Mouse (Mus musculus): Measurements from ENCODE around the gene Ppp4r4. TPM values are rescaled to one million over a fixed set of nuclear protein-coding genes. Genes with fewer than 3 reads are reported as not detected.
A peak's percentile ranks its signal among the peaks of the same experiment; 100 is the strongest.
"Not testable (repeated sequence)": the region's sequence is repeated elsewhere in the genome, so short reads cannot be mapped to it uniquely, and the experiment has no call there.

The Ppp4r4 gene
- polyA plus RNA-seq, 1 experiment from 2014 or later, result 1.0 TPM

- peak; percentile 49; the same call in 1 of the 2 replicates for ATAC-seq (ENCODE audit: insufficient read depth)
- not testable (repeated sequence) for H3K4me2 ChIP-seq; H3K4me3 ChIP-seq (replicated peaks); H3K36me3 ChIP-seq (replicated peaks); H3K27me3 ChIP-seq; H3K9ac ChIP-seq; H3K4me1 ChIP-seq (replicated peaks); H3K27ac ChIP-seq (replicated peaks); H3K9me3 ChIP-seq (replicated peaks)
Observed at GRCm38 (mm10) chr12:103662053-103662452, 130.0 kb downstream of the Ppp4r4 start.

Other genes with a start within 250 kb of the Ppp4r4 start
- gene Fam181a, start 221.3 kb upstream of the Ppp4r4 start, polyA plus RNA-seq (2015; fragmentation: Nextera tagmentation; extraction: Ambion mirVana), result not detected in 2 replicates
- 3.5 and 3.9 TPM in 2 replicates for gene Asb2, start 176.3 kb upstream of the Ppp4r4 start, polyA plus RNA-seq (2015; fragmentation: Nextera tagmentation; extraction: Ambion mirVana)
- gene Otub2, start 143.6 kb upstream of the Ppp4r4 start, polyA plus RNA-seq (2015; fragmentation: Nextera tagmentation; extraction: Ambion mirVana), result 28.5 and 28.9 TPM in 2 replicates
- gene 9330161L09Rik, start 124.5 kb upstream of the Ppp4r4 start, polyA plus RNA-seq (2015; fragmentation: Nextera tagmentation; extraction: Ambion mirVana), result 0.12 and 0.26 TPM in 2 replicates
- gene Ddx24, start 106.5 kb upstream of the Ppp4r4 start, polyA plus RNA-seq (2015; fragmentation: Nextera tagmentation; extraction: Ambion mirVana), result 32.3 and 47.5 TPM in 2 replicates
- 26.4 and 31.5 TPM in 2 replicates for gene Ifi27, start 98.1 kb upstream of the Ppp4r4 start, polyA plus RNA-seq (2015; fragmentation: Nextera tagmentation; extraction: Ambion mirVana)
- gene Ifi27l2a, start 88.6 kb upstream of the Ppp4r4 start, polyA plus RNA-seq (2015; fragmentation: Nextera tagmentation; extraction: Ambion mirVana), result 12.7 and 15.7 TPM in 2 replicates
- not detected in 2 replicates for gene Ifi27l2b, start 75.1 kb upstream of the Ppp4r4 start, polyA plus RNA-seq (2015; fragmentation: Nextera tagmentation; extraction: Ambion mirVana)
- 44.0 and 44.7 TPM in 2 replicates for gene Serpina10, start 99.2 kb downstream of the Ppp4r4 start, polyA plus RNA-seq (2015; fragmentation: Nextera tagmentation; extraction: Ambion mirVana)
- gene Serpina6, start 124.9 kb downstream of the Ppp4r4 start, polyA plus RNA-seq (2015; fragmentation: Nextera tagmentation; extraction: Ambion mirVana), result 1,444 and 1,483 TPM in 2 replicates
- 0.17 TPM in 1 of 2 replicates, not detected in the other for gene Serpina16, start 143.9 kb downstream of the Ppp4r4 start, polyA plus RNA-seq (2015; fragmentation: Nextera tagmentation; extraction: Ambion mirVana)
- 0.05 TPM in 2 replicates for gene Serpina1f, start 163.2 kb downstream of the Ppp4r4 start, polyA plus RNA-seq (2015; fragmentation: Nextera tagmentation; extraction: Ambion mirVana)
- gene Serpina1d, start 241.3 kb downstream of the Ppp4r4 start, polyA plus RNA-seq (2015; fragmentation: Nextera tagmentation; extraction: Ambion mirVana), result 369 and 460 TPM in 2 replicates